Mouse (Mus musculus) cerebellum, adult 11-12 months (tissue): ENCODE measurements at regions not wholly inside any gene's neighbourhood (a gene's known extent, or its start where the extent isn't known, plus 50 kb on each side); places are given as distances from the start of the nearest gene placed in this dataset.

Experiments used
- DNase-seq: peaks from one replicate; pipeline ENCODE4 v3.0.0; 2022

GRCm38 (mm10) chr12:107539683-107540082, 51.3 kb downstream of the 3110018I06Rik start:
- DNase-seq: no peak

DNA sequence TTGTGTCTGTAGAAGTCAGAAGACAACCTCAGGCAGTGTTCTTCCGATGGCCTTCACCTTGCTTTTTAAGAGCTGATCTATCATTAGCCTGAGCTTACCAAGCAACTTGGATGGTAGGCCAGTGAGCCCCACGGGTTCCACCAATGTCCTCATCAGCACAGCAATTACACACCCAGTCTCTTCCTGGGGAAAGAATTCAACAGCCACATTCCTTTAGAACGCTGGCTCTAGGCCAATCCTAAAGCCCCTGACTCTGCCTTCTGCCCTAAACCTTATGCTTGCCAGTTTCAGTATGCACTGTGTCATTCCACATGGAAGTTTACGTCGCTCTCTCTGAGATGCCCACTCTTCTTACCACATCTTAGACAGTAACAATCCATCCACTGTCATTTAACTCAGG, 52.8 kb downstream of the 3110018I06Rik start:
- DNase-seq: no peak

DNA sequence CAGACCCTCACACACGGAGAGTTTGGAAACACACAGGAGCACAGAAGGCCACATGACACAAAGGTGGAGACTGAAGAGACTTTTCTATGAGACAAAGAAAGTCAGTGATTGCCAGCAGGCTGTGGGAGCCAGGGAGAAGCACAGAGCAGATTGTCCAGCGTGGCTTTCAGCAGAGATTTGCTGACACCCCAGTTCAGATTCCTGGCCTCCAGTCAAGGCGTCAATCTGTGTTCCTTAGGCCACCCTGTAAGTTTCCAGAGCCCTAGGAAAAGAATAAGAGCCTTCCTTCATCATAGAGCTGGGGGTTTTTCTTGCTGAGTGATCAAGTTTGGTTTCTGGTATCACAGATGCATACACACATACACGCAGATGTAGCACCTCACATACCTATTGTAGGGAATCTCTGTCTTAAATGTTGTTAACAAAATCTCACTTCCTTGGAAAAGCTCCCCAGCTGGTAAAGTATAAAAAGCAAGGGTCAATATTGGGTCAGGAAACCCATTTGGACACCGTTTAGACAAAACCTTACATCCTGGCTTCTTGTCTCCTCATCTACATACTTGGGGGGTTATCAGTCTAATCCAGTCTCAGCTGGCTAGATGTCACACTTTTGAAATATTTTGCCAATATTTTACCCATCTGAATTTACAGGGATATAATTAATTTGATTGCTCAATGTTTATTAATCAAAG, 58.9 kb downstream of the 3110018I06Rik start:
- no peak for DNase-seq

- no peak for DNase-seq
Measured at GRCm38 (mm10) chr12:107547886-107548448, 59.5 kb downstream of the 3110018I06Rik start.

- DNase-seq: no peak
Measured at GRCm38 (mm10) chr12:107549452-107550296, 61.2 kb downstream of the 3110018I06Rik start.

DNA sequence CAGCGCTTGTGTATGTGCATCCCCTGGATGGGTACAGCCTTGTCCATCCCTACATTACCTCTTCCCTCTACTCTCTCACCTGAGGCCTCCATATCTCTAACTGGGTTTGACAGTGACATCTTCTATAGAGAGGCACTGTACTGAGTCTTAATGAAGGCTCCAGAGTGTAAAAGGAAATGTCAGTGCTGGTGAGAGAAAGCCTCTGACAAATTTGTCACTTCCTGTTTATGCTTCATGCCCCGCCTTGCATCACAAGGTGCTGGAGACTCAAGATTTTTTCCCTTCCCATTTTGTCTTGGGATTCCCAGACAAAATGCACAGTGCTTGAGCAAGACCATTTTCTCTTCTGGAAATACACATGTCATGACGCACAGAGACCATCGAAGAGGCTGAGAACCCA, 70.8 kb downstream of the 3110018I06Rik start:
- DNase-seq: no peak

GRCm38 (mm10) chr12:107560100-107560499, 71.7 kb downstream of the 3110018I06Rik start:
- DNase-seq: no peak

GRCm38 (mm10) chr12:107572586-107572985, 84.2 kb downstream of the 3110018I06Rik start:
- DNase-seq: no peak

- DNase-seq: no peak
Measured at GRCm38 (mm10) chr12:107579508-107579907, 91.1 kb downstream of the 3110018I06Rik start.

DNA sequence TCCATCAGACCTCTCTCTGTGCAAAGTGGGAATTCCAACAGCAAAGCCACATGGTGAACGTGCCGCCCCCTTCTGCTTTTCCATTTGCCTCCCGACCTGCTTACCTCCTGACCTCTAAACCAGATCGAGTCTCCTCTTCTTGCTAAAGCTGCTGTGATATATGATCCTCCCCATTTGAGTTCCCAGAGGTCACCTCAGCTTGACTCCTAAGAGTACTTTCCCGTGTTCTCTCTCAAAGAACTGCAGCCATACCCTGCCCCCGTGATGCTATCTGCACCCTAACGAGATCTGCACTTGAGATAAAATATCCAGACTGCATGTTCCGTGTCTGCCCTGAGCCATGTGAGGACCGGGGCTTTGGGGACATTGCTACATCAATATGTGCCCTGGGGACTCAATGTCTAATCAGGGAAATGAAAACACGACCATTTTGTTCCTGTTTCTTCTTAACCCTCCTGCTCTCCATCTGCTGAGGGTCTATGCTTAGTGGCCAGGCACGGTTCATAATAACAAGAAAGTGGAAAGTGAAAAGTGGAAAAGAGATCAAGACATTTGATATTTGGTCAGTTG, 94.8 kb downstream of the 3110018I06Rik start:
- DNase-seq: no peak

GRCm38 (mm10) chr12:107585696-107586225, 97.3 kb downstream of the 3110018I06Rik start:
- no peak for DNase-seq

DNA sequence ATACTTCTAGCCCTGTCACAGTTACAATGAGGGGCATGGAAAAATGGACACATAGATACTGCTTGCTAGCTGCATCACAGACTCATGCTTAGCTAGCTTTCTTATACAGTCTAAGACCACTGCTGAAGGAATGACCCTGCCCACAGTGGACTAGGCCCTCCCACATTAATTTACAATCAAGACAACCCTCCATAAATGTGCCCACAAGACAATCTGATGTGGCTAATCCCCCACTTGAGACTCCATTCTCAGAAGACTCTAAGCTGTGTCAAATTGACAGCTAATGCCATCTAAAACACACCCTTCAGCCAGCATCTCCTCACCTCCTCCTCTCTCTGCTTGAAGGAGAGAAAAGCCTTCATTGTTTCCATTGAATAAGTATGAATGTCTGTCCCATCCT, 107.8 kb downstream of the 3110018I06Rik start:
- DNase-seq: no peak

- DNase-seq: no peak
Measured at GRCm38 (mm10) chr12:107600576-107600975, 112.1 kb downstream of the 3110018I06Rik start.

DNA sequence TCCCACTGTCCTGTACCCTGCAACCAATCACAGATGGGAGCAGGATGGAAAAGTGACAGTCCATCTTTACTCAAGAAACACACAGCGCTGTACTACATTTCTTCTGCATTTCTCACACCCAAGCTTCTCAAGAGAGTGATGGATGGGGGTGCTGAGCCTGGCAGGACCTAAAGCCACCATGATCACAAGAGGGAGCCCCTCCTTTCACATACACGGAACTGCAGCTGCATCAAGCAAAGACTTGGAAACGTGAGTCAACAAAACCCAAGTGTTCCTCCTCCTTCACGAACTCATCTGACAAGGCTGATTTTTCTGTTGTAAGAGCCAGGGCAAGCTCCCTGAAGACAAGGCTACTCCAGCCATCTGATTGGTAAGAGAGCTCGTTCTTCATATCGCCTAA, 120.5 kb downstream of the 3110018I06Rik start:
- DNase-seq: no peak

- no peak for DNase-seq
Measured at GRCm38 (mm10) chr12:107609986-107610385, 121.6 kb downstream of the 3110018I06Rik start.

DNA sequence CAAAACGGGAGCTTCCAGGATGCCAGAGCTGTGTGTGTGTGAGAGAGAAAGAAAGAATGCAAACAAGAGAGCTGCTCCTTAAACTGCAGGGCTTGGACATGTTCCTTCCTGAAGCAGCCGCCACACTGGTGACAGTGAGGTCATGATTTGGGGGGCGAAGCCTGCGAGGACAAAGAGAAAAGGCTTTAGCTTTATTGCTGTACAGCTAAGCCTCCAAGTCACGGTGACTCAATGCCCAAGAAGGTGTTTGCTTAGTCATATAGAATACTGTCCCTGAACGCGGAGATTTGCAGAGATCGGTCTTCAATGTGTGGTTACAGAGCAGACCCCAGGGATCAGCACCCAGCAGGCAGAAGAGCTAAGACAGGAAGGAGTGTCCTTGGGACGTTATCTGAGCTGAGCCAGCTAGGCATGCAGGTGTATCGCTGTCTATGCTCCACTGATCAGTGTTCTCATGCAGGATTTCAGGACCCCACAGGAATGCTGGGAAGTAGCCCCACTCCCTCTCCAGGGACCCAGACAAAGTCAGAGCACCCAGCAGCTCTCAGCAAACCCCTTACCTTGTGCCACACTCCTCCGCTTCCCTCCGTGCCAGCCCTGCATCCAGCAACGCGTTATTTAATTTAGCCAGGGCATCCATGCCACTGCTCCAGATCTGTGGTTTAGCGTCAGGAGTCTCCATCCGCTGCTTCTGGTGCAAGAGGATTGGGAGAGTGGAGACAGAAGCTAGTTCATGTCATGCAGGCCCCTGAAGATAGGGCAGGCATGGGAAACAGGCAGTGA, 129.0 kb downstream of the 3110018I06Rik start:
- DNase-seq: no peak

DNA sequence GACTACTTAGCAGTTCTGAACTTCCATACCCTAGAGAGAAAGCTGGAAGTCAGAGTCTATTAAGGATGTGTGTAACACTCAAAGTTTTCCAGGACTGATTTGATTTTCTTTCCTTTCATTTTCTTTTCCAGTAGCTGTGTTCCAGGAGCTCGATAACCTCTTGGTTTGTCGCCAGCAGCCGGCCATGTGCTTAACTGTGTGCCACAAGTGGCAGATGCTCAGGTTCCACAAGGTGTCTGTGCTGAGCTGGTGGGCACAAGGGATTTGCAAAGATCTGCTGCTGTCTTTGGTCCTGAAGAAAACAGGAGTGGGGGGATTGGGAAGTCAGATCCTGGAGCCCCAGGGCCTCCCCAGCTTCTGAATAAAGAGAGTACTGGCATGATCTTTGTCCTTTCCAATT, 136.0 kb downstream of the 3110018I06Rik start:
- no peak for DNase-seq

DNA sequence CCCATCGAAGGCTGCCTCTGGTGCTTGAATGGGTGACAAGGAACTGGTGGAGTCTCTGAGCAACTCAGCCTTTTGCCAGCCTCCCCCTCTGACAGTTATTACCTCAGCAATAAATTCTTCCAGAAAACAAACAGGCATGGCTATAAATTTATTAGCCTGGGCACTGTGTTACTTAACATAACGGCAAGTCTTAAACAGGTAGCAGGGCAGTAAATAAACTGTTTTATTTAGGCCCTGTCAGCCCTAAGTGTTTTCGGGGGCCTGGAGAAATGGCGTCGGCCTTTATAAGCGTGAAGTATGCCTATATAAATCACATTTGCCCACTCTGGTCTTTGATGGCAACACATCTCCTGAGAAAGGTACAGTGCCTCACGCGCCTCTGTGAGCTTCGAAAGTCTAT, 159.6 kb downstream of the 3110018I06Rik start:
- DNase-seq: no peak

DNA sequence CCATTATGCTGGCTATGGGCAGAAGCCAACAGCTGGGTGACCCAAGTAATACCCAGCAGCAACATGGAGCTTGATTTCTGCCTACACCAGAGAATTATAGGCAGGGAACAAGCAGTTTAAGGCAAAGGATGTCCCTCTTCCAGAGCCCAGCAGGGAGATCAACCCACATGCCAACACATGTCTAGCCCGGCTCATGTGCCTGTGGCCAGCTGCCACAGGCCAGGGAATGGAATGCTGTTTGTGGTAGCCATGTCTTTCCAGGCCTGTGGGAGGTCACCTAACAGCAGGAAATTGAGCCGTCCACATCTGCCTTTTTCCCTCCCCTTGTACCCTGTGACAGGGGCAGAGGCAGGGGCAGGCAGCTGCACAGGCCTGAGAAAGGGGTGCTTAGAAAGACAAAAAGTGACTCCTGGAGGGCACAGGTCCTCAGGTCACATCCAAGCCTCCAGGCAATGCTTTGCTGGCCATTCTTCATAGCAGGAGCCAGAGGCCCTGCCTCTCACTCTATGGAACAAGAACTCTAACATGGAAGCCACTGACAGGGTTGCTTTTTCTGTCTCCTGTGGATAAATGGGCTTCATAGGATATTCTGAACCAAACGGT, 163.8 kb downstream of the 3110018I06Rik start:
- no peak for DNase-seq

DNA sequence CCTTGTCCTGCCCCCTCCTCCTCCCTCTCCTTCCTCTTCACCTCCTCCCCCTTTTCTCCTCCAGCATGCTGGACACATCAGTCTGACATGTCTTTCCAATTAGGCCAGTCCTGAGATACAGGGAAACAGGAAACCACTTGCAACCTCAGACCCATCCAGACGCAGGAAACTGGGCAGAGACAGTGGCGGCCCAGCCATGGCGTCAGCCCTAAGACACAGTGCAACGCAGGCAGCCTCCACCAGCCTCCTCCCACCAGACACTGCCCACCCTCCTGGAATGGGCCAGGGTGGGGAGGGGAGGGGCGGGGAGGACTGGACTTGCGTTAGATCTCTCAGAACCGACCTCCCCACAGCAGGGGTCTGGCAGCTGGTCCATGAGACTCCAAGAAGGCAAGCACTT, 164.7 kb downstream of the 3110018I06Rik start:
- no peak for DNase-seq

GRCm38 (mm10) chr12:107656846-107657245, 168.4 kb downstream of the 3110018I06Rik start:
- no peak for DNase-seq

DNA sequence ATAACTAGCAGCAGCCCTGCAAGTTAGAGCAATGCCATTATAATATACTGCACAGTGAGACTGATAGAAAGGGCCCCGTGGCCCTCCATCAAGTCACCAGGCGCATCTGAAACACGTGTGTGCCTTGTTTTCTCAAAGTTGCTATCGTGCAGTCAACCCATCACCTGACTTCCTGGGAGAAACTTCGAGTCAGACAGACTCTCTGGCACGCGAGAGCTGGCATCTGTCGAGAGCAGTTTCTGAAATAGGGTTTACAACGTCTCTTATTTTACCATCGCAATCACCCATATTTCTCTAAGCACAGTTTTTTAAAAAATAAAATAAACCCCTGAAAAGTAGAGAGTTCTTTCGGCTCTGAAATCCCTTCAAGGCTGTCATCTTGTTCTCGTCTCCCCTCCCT, 169.8 kb downstream of the 3110018I06Rik start:
- no peak for DNase-seq
